Mouse (Mus musculus) ES-E14 (cell line): Measurements from ENCODE around the gene Lmbr1l.

ENCODE experiments used
- CHD2 ChIP-seq: IDR thresholded peaks from 2 replicates; pipeline ENCODE4 v1.6.1; 2014; ENCODE audit warnings: mild to moderate bottlenecking, low read depth, low read length, inconsistent platforms
- MAFK ChIP-seq: IDR thresholded peaks from 2 replicates; pipeline ENCODE4 v1.6.1; 2014; ENCODE audit warnings: mild to moderate bottlenecking, low read depth, low read length, inconsistent platforms; ENCODE audit not compliant: insufficient read depth
- ZC3H11A ChIP-seq: IDR thresholded peaks from 2 replicates; pipeline ENCODE4 v1.6.1; 2012; ENCODE audit warnings: low read depth, mild to moderate bottlenecking, inconsistent platforms, low read length, borderline replicate concordance

DNA sequence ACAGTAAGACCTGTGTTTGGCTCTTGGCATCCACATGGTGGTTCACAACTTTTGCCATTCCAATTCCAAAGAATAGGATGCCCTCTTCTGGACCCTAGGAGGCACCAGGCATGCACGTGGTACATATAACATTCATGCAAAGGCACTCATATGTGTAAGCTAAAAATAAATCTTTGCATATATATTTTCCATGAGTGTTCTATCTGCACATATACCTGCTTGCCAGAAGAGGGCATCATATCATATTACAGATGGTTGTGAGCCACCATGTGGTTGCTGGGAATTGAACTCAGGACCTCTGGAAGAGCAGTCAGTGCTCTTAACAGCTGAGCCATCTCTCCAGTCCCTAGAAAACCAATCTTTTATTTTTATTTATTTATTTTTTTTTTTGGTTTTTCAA is 16.5 kb downstream of the Lmbr1l start:
- TF ChIP-seq MAFK (no peak), ZC3H11A (no peak), CHD2 (no peak)
